Mouse (Mus musculus): ENCODE data around the gene Gpcpd1. TPM values are rescaled to one million over a fixed set of nuclear protein-coding genes. Genes with fewer than 3 reads are reported as not detected.

Gene Gpcpd1
- polyA plus RNA-seq, 1 experiment from 2014 or later = 29.7 TPM

- no peak overlapping the region for H3K4me2 ChIP-seq (replicated peaks; ENCODE audit: low read depth)
- no peaks in the 10 kb centered on the region for H3K27me3 ChIP-seq (ENCODE audit: control insufficient read depth, insufficient read depth, low read length)
- TF ChIP-seq EP300 (optimal IDR thresholded peaks at IDR 0.05) (no peak), CTCF (IDR thresholded peaks at IDR 0.05; ENCODE audit: low read depth) (no peak)
- ATAC-seq (ENCODE audit: low FRiP score, low TSS enrichment) (no peak), DNase-seq (ENCODE audit: low spot score) (no peak)
- no peak overlapping the region for H3K4me3 ChIP-seq (ENCODE audit: low read depth, low read length)
- no peaks in the 10 kb centered on the region for H3K9me3 ChIP-seq (ENCODE audit: control insufficient read depth, low read length)
- H3K4me1 ChIP-seq (replicated peaks; ENCODE audit: control insufficient read depth, insufficient read depth) = no peaks in the 10 kb centered on the region
- no peak overlapping the region for H3K27ac ChIP-seq (replicated peaks)
- H3K36me3 ChIP-seq (ENCODE audit: control insufficient read depth, insufficient read depth, low read length) = no peaks in the 10 kb centered on the region
- WGBS = 86% methylated on average over 1 of the region's 1 CpGs
- H3K9ac ChIP-seq (ENCODE audit: low read length) = no peak overlapping the region
Observed at GRCm38 (mm10) chr2:132509714-132510113, 77.8 kb downstream of the Gpcpd1 start.

GRCm38 (mm10) chr2:132509261-132509660, 78.3 kb downstream of the Gpcpd1 start:
- H3K4me2 ChIP-seq (replicated peaks; ENCODE audit: low read depth) = no peak overlapping the region
- H3K4me1 ChIP-seq (replicated peaks; ENCODE audit: control insufficient read depth, insufficient read depth) = no peaks in the 10 kb centered on the region
- no peak overlapping the region for H3K27ac ChIP-seq (replicated peaks)
- no peak overlapping the region for H3K4me3 ChIP-seq (ENCODE audit: low read depth, low read length)
- 68% methylated on average over 9 of the region's 9 CpGs for WGBS
- H3K9me3 ChIP-seq (ENCODE audit: control insufficient read depth, low read length) = no peaks in the 10 kb centered on the region
- ATAC-seq (ENCODE audit: low FRiP score, low TSS enrichment) (no peak), DNase-seq (ENCODE audit: low spot score) (no peak)
- TF ChIP-seq CTCF (IDR thresholded peaks at IDR 0.05; ENCODE audit: low read depth) (no peak), EP300 (optimal IDR thresholded peaks at IDR 0.05) (no peak)
- H3K27me3 ChIP-seq (ENCODE audit: control insufficient read depth, insufficient read depth, low read length) = no peaks in the 10 kb centered on the region
- no peaks in the 10 kb centered on the region for H3K36me3 ChIP-seq (ENCODE audit: control insufficient read depth, insufficient read depth, low read length)
- H3K9ac ChIP-seq (ENCODE audit: low read length) = no peak overlapping the region

GRCm38 (mm10) chr2:132507521-132507920, 80.0 kb downstream of the Gpcpd1 start:
- no peaks in the 10 kb centered on the region for H3K4me1 ChIP-seq (replicated peaks; ENCODE audit: control insufficient read depth, insufficient read depth)
- no peak; the same call in 1 of the 2 replicates for ATAC-seq (ENCODE audit: low FRiP score, low TSS enrichment)
- no peaks in the 10 kb centered on the region for H3K36me3 ChIP-seq (ENCODE audit: control insufficient read depth, insufficient read depth, low read length)
- 49% methylated on average over 6 of the region's 6 CpGs for WGBS
- no peak for TF ChIP-seq EP300 (optimal IDR thresholded peaks at IDR 0.05)
- no peak for TF ChIP-seq CTCF (IDR thresholded peaks at IDR 0.05; ENCODE audit: low read depth)
- H3K4me3 ChIP-seq (ENCODE audit: low read depth, low read length) = no peak overlapping the region
- no peaks in the 10 kb centered on the region for H3K27me3 ChIP-seq (ENCODE audit: control insufficient read depth, insufficient read depth, low read length)
- no peak overlapping the region for H3K4me2 ChIP-seq (replicated peaks; ENCODE audit: low read depth)
- H3K27ac ChIP-seq (replicated peaks) = no peak overlapping the region
- no peak overlapping the region for H3K9ac ChIP-seq (ENCODE audit: low read length)
- no peaks in the 10 kb centered on the region for H3K9me3 ChIP-seq (ENCODE audit: control insufficient read depth, low read length)
- DNase-seq (ENCODE audit: low spot score) = no peak

DNA sequence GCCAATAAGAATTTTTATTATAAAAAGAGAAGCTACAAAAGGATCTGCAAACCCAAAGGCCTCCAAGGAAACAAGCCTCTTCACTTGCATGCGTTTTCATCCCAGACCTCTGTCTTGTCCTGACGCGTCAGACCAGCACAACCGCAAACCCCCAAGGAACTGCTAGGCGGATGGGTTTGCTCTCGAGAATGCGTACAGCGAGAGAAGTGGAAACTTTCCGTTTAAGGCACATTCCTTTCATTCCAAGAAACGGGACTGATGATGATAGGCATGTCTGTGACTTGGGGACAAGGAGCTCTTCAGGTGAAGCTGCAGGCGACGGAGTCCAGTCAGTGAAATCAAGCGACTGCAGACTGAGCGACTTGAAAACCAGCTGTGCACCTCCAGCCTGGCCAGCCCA, 80.4 kb downstream of the Gpcpd1 start:
- DNase-seq (ENCODE audit: low spot score) (no peak), ATAC-seq (ENCODE audit: low FRiP score, low TSS enrichment) (no peak)
- H3K4me1 ChIP-seq (replicated peaks; ENCODE audit: control insufficient read depth, insufficient read depth) = no peaks in the 10 kb centered on the region
- WGBS = 30% methylated on average over 14 of the region's 14 CpGs
- TF ChIP-seq CTCF (IDR thresholded peaks at IDR 0.05; ENCODE audit: low read depth) = no peak
- TF ChIP-seq EP300 (optimal IDR thresholded peaks at IDR 0.05) = no peak
- no peaks in the 10 kb centered on the region for H3K27me3 ChIP-seq (ENCODE audit: control insufficient read depth, insufficient read depth, low read length)
- H3K9me3 ChIP-seq (ENCODE audit: control insufficient read depth, low read length) = no peaks in the 10 kb centered on the region
- H3K4me3 ChIP-seq (ENCODE audit: low read depth, low read length) = no peak overlapping the region
- H3K4me2 ChIP-seq (replicated peaks; ENCODE audit: low read depth) = no peak overlapping the region
- H3K9ac ChIP-seq (ENCODE audit: low read length) = no peak overlapping the region
- H3K36me3 ChIP-seq (ENCODE audit: control insufficient read depth, insufficient read depth, low read length) = no peaks in the 10 kb centered on the region
- no peak overlapping the region for H3K27ac ChIP-seq (replicated peaks)

DNA sequence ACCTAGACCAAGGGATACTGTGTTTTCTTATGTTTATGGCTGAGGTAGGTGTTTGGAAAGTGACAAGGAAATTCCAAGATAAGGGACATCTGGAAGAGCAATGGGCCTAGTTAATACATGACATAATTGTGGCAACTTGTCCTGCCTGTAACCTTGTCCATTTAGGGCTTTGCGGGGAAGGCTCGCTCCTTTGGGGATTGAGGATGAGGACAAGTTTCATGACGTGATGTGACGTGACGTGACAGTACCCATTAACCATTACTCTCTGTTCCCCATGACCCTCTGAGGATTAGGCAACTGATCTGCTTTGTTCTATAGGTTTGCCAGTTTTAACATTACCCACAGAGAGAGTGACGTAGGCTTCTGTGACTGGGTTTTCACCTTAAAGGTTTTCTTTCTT, 81.7 kb downstream of the Gpcpd1 start:
- no peak overlapping the region for H3K4me3 ChIP-seq (ENCODE audit: low read depth, low read length)
- H3K4me2 ChIP-seq (replicated peaks; ENCODE audit: low read depth) = no peak overlapping the region
- no peaks in the 10 kb centered on the region for H3K4me1 ChIP-seq (replicated peaks; ENCODE audit: control insufficient read depth, insufficient read depth)
- DNase-seq (ENCODE audit: low spot score) = no peak
- H3K27ac ChIP-seq (replicated peaks) = no peak overlapping the region
- ATAC-seq (ENCODE audit: low FRiP score, low TSS enrichment) = no peak
- H3K9me3 ChIP-seq (ENCODE audit: control insufficient read depth, low read length) = no peaks in the 10 kb centered on the region
- 91% methylated on average over 6 of the region's 6 CpGs for WGBS
- TF ChIP-seq CTCF (IDR thresholded peaks at IDR 0.05; ENCODE audit: low read depth) (no peak), EP300 (optimal IDR thresholded peaks at IDR 0.05) (no peak)
- H3K9ac ChIP-seq (ENCODE audit: low read length) = no peak overlapping the region
- no peaks in the 10 kb centered on the region for H3K36me3 ChIP-seq (ENCODE audit: control insufficient read depth, insufficient read depth, low read length)
- H3K27me3 ChIP-seq (ENCODE audit: control insufficient read depth, insufficient read depth, low read length) = no peaks in the 10 kb centered on the region

- WGBS = 74% methylated on average over 3 of the region's 3 CpGs
- TF ChIP-seq CTCF (IDR thresholded peaks at IDR 0.05; ENCODE audit: low read depth) = no peak
- no peak for TF ChIP-seq EP300 (optimal IDR thresholded peaks at IDR 0.05)
- Histone ChIP-seq H3K9me3 (ENCODE audit: control insufficient read depth, low read length) (no peaks in the 10 kb centered on the region), H3K9ac (ENCODE audit: low read length) (no peak overlapping the region), H3K27ac (replicated peaks) (no peak overlapping the region), H3K4me1 (replicated peaks; ENCODE audit: control insufficient read depth, insufficient read depth) (no peaks in the 10 kb centered on the region), H3K36me3 (ENCODE audit: control insufficient read depth, insufficient read depth, low read length) (no peaks in the 10 kb centered on the region), H3K27me3 (ENCODE audit: control insufficient read depth, insufficient read depth, low read length) (no peaks in the 10 kb centered on the region), H3K4me2 (replicated peaks; ENCODE audit: low read depth) (no peak overlapping the region), H3K4me3 (ENCODE audit: low read depth, low read length) (no peak overlapping the region)
- no peak for DNase-seq (ENCODE audit: low spot score)
- no peak for ATAC-seq (ENCODE audit: low FRiP score, low TSS enrichment)
Observed at GRCm38 (mm10) chr2:132498344-132498743, 89.2 kb downstream of the Gpcpd1 start.
